Mouse (Mus musculus) stomach, postnatal 0 days (tissue): Measurements from ENCODE around the gene Bricd5.

Experiments
- CTCF ChIP-seq: IDR thresholded peaks from 2 replicates; pipeline ENCODE4 v1.5.1; 2016; ENCODE audit warnings: antibody characterized with exemption, low read depth, mild to moderate bottlenecking, moderate library complexity
- EP300 ChIP-seq: optimal IDR thresholded peaks from 2 replicates; pipeline ENCODE3; 2016; ENCODE audit warnings: antibody characterized with exemption

- no peak for TF ChIP-seq CTCF
- no peak for TF ChIP-seq EP300
These were observed 47.8 kb upstream of the Bricd5 start for GRCm38 (mm10) chr17:24425905-24426304.
